Mouse (Mus musculus) splenic B cell, adult 2 months (primary cell): ENCODE measurements around the gene Ccdc138.
"Not testable (repeated sequence)": the region's sequence is repeated elsewhere in the genome, so short reads cannot be mapped to it uniquely, and the experiment has no call there.

Experiments used
- DNase-seq: peaks from one replicate; pipeline ENCODE4 v3.0.0-alpha.2; 2011; ENCODE audit warnings: low read depth, low spot score
- H3K27me3 ChIP-seq: 2 replicates; pipeline ENCODE4 v1.6.1; 2012; ENCODE audit warnings: mild to moderate bottlenecking, low read length, moderate library complexity, mixed read lengths; ENCODE audit not compliant: control insufficient read depth, poor library complexity, insufficient read depth, severe bottlenecking
- H3K36me3 ChIP-seq: 2 replicates; pipeline ENCODE4 v1.6.1; 2012; ENCODE audit warnings: mild to moderate bottlenecking, low read length, moderate library complexity, mixed read lengths; ENCODE audit not compliant: control insufficient read depth, poor library complexity, insufficient read depth, severe bottlenecking

Ccdc138 gene

GRCm38 (mm10) chr10:58536276-58536675 is 38.5 kb downstream of the Ccdc138 start:
- H3K36me3 ChIP-seq, DNase-seq, H3K27me3 ChIP-seq: not testable (repeated sequence)

- H3K27me3 ChIP-seq: no peaks in the 10 kb centered on the region
- no peak for DNase-seq
- no peaks in the 10 kb centered on the region for H3K36me3 ChIP-seq
Observed at GRCm38 (mm10) chr10:58540613-58541012, 42.9 kb downstream of the Ccdc138 start.

GRCm38 (mm10) chr10:58548739-58549138 is 51.0 kb downstream of the Ccdc138 start:
- Histone ChIP-seq H3K36me3 (no peaks in the 10 kb centered on the region), H3K27me3 (no peaks in the 10 kb centered on the region)
- DNase-seq: no peak

GRCm38 (mm10) chr10:58554693-58555387 is 57.1 kb downstream of the Ccdc138 start:
- DNase-seq: no peak
- no peaks in the 10 kb centered on the region for H3K36me3 ChIP-seq

GRCm38 (mm10) chr10:58559098-58559497 is 61.4 kb downstream of the Ccdc138 start:
- Histone ChIP-seq H3K27me3 (no peaks in the 10 kb centered on the region), H3K36me3 (no peaks in the 10 kb centered on the region)
- peak; percentile 59 for DNase-seq

More at GRCm38 (mm10) chr10:58554693-58555387, 57.1 kb downstream of the Ccdc138 start:
- no peaks in the 10 kb centered on the region for H3K27me3 ChIP-seq

GRCm38 (mm10) chr10:58559901-58560300 is 62.2 kb downstream of the Ccdc138 start:
- no peaks in the 10 kb centered on the region for H3K27me3 ChIP-seq
- no peaks in the 10 kb centered on the region for H3K36me3 ChIP-seq
- DNase-seq: peak; percentile 48

- Histone ChIP-seq H3K27me3 (no peaks in the 10 kb centered on the region), H3K36me3 (no peaks in the 10 kb centered on the region)
- DNase-seq: no peak
Observed at GRCm38 (mm10) chr10:58560521-58560920, 62.8 kb downstream of the Ccdc138 start.

GRCm38 (mm10) chr10:58585427-58586223 is 87.9 kb downstream of the Ccdc138 start:
- no peaks in the 10 kb centered on the region for H3K36me3 ChIP-seq
- DNase-seq: no peak
- no peaks in the 10 kb centered on the region for H3K27me3 ChIP-seq

GRCm38 (mm10) chr10:58594486-58594885 is 96.7 kb downstream of the Ccdc138 start:
- no peak for DNase-seq
- no peaks in the 10 kb centered on the region for H3K27me3 ChIP-seq
- no peaks in the 10 kb centered on the region for H3K36me3 ChIP-seq

- Histone ChIP-seq H3K27me3 (no peaks in the 10 kb centered on the region), H3K36me3 (no peaks in the 10 kb centered on the region)
- no peak for DNase-seq
Observed at GRCm38 (mm10) chr10:58595197-58595596, 97.4 kb downstream of the Ccdc138 start.

- no peaks in the 10 kb centered on the region for H3K27me3 ChIP-seq
- no peak for DNase-seq
- H3K36me3 ChIP-seq: no peaks in the 10 kb centered on the region
Observed at GRCm38 (mm10) chr10:58595821-58596220, 98.1 kb downstream of the Ccdc138 start.

- H3K36me3 ChIP-seq: no peaks in the 10 kb centered on the region
- no peaks in the 10 kb centered on the region for H3K27me3 ChIP-seq
- no peak for DNase-seq
Observed at GRCm38 (mm10) chr10:58600151-58600550, 102.4 kb downstream of the Ccdc138 start.

- DNase-seq: no peak
- no peaks in the 10 kb centered on the region for H3K36me3 ChIP-seq
- no peaks in the 10 kb centered on the region for H3K27me3 ChIP-seq
Observed at GRCm38 (mm10) chr10:58600983-58601382, 103.2 kb downstream of the Ccdc138 start.

- DNase-seq: no peak
- H3K27me3 ChIP-seq: no peaks in the 10 kb centered on the region
- no peaks in the 10 kb centered on the region for H3K36me3 ChIP-seq
Observed at GRCm38 (mm10) chr10:58601431-58601901, 103.7 kb downstream of the Ccdc138 start.

GRCm38 (mm10) chr10:58601946-58602345 is 104.2 kb downstream of the Ccdc138 start:
- Histone ChIP-seq H3K36me3 (no peaks in the 10 kb centered on the region), H3K27me3 (no peaks in the 10 kb centered on the region)
- no peak for DNase-seq
